Mouse (Mus musculus): Measurements from ENCODE around the gene Ubald1. TPM values are rescaled to one million over a fixed set of nuclear protein-coding genes. Genes with fewer than 3 reads are reported as not detected.

Ubald1 gene
- polyA plus RNA-seq, 2 experiments: 5.4 to 9.0 TPM

- no peaks in the 10 kb centered on the region for H3K27me3 ChIP-seq (ENCODE audit: control insufficient read depth, insufficient read depth, low read length)
- no peaks in the 10 kb centered on the region for H3K36me3 ChIP-seq (replicated peaks; ENCODE audit: control insufficient read depth, insufficient read depth, low read depth)
- TF ChIP-seq CTCF (IDR thresholded peaks at IDR 0.05; ENCODE audit: low read depth): no peak
- no peak for TF ChIP-seq EP300 (IDR thresholded peaks at IDR 0.05; ENCODE audit: low read depth)
- H3K4me1 ChIP-seq (replicated peaks; ENCODE audit: control insufficient read depth in 2 of 2, insufficient read depth in 2 of 2, low read length in 1 of 2): peaks cover 1 to 18% of the 10 kb centered on the region in 2 experiments; a peak in 3 of 4 replicates
- H3K9me3 ChIP-seq (ENCODE audit: control insufficient read depth, low read length): no peaks in the 10 kb centered on the region
- no peak overlapping the region for H3K9ac ChIP-seq (replicated peaks)
- H3K4me2 ChIP-seq (ENCODE audit: low read depth): no peak overlapping the region
- no peak overlapping the region for H3K27ac ChIP-seq
- 69% methylated on average over 2 of the region's 2 CpGs for WGBS (ENCODE audit: insufficient replicate concordance)
- DNase-seq (ENCODE audit: low read depth in 3 of 3, low spot score in 3 of 3) (no peak), ATAC-seq (ENCODE audit: insufficient read depth) (no peak)
- no peak overlapping the region for H3K4me3 ChIP-seq (ENCODE audit: insufficient read depth in 1 of 2, low read depth in 2 of 2, low read length in 2 of 2)
These were observed 22.3 kb upstream of the Ubald1 start for GRCm38 (mm10) chr16:4902390-4902789.

- Histone ChIP-seq H3K27ac (no peak overlapping the region), H3K9ac (replicated peaks) (no peak overlapping the region), H3K4me1 (replicated peaks; ENCODE audit: control insufficient read depth in 2 of 2, insufficient read depth in 2 of 2, low read length in 1 of 2) (peaks cover 13 to 28% of the 10 kb centered on the region in 2 experiments), H3K36me3 (replicated peaks; ENCODE audit: control insufficient read depth, insufficient read depth, low read depth) (no peaks in the 10 kb centered on the region), H3K4me3 (ENCODE audit: insufficient read depth in 1 of 2, low read depth in 2 of 2, low read length in 2 of 2) (no peak overlapping the region), H3K9me3 (ENCODE audit: control insufficient read depth, low read length) (no peaks in the 10 kb centered on the region), H3K4me2 (ENCODE audit: low read depth) (no peak overlapping the region), H3K27me3 (ENCODE audit: control insufficient read depth, insufficient read depth, low read length) (no peaks in the 10 kb centered on the region)
- 64% methylated on average over 7 of the region's 7 CpGs for WGBS (ENCODE audit: insufficient replicate concordance)
- ATAC-seq (ENCODE audit: insufficient read depth) (no peak), DNase-seq (ENCODE audit: low read depth in 3 of 3, low spot score in 3 of 3) (no peak)
- no peak for TF ChIP-seq EP300 (IDR thresholded peaks at IDR 0.05; ENCODE audit: low read depth)
- no peak for TF ChIP-seq CTCF (IDR thresholded peaks at IDR 0.05; ENCODE audit: low read depth)
These were observed 21.1 kb upstream of the Ubald1 start for GRCm38 (mm10) chr16:4901167-4901566.

- no peak for TF ChIP-seq CTCF (IDR thresholded peaks at IDR 0.05; ENCODE audit: low read depth)
- TF ChIP-seq EP300 (IDR thresholded peaks at IDR 0.05; ENCODE audit: low read depth): no peak
- H3K9ac ChIP-seq (replicated peaks): no peak overlapping the region
- DNase-seq (ENCODE audit: low read depth in 3 of 3, low spot score in 3 of 3) (no peak), ATAC-seq (ENCODE audit: insufficient read depth) (no peak)
- 78% methylated on average over 2 of the region's 2 CpGs for WGBS (ENCODE audit: insufficient replicate concordance)
- H3K4me3 ChIP-seq (ENCODE audit: insufficient read depth in 1 of 2, low read depth in 2 of 2, low read length in 2 of 2): no peak overlapping the region
- H3K27ac ChIP-seq: no peak overlapping the region
- no peaks in the 10 kb centered on the region for H3K27me3 ChIP-seq (ENCODE audit: control insufficient read depth, insufficient read depth, low read length)
- no peaks in the 10 kb centered on the region for H3K36me3 ChIP-seq (replicated peaks; ENCODE audit: control insufficient read depth, insufficient read depth, low read depth)
- no peaks in the 10 kb centered on the region for H3K9me3 ChIP-seq (ENCODE audit: control insufficient read depth, low read length)
- H3K4me1 ChIP-seq (replicated peaks; ENCODE audit: control insufficient read depth in 2 of 2, insufficient read depth in 2 of 2, low read length in 1 of 2): peaks cover 19 to 33% of the 10 kb centered on the region in 2 experiments
- no peak overlapping the region for H3K4me2 ChIP-seq (ENCODE audit: low read depth)
These were observed 19.6 kb upstream of the Ubald1 start for GRCm38 (mm10) chr16:4899711-4900110.

- H3K9ac ChIP-seq (replicated peaks): no peak overlapping the region
- ATAC-seq (ENCODE audit: insufficient read depth) (no peak), DNase-seq (ENCODE audit: low read depth in 3 of 3, low spot score in 3 of 3) (no peak)
- no peaks in the 10 kb centered on the region for H3K27me3 ChIP-seq (ENCODE audit: control insufficient read depth, insufficient read depth, low read length)
- peaks cover 19 to 38% of the 10 kb centered on the region in 2 experiments for H3K4me1 ChIP-seq (replicated peaks; ENCODE audit: control insufficient read depth in 2 of 2, insufficient read depth in 2 of 2, low read length in 1 of 2)
- 64% methylated on average over 6 of the region's 6 CpGs for WGBS (ENCODE audit: insufficient replicate concordance)
- TF ChIP-seq EP300 (IDR thresholded peaks at IDR 0.05; ENCODE audit: low read depth): no peak
- no peak for TF ChIP-seq CTCF (IDR thresholded peaks at IDR 0.05; ENCODE audit: low read depth)
- no peak overlapping the region for H3K27ac ChIP-seq
- no peaks in the 10 kb centered on the region for H3K9me3 ChIP-seq (ENCODE audit: control insufficient read depth, low read length)
- no peaks in the 10 kb centered on the region for H3K36me3 ChIP-seq (replicated peaks; ENCODE audit: control insufficient read depth, insufficient read depth, low read depth)
- H3K4me3 ChIP-seq (ENCODE audit: insufficient read depth in 1 of 2, low read depth in 2 of 2, low read length in 2 of 2): no peak overlapping the region
- H3K4me2 ChIP-seq (ENCODE audit: low read depth): no peak overlapping the region
These were observed 18.8 kb upstream of the Ubald1 start for GRCm38 (mm10) chr16:4898881-4899280.

GRCm38 (mm10) chr16:4897146-4897730, 17.1 kb upstream of the Ubald1 start:
- Histone ChIP-seq H3K27ac (peak overlapping the region; percentile 24; the same call in 1 of the 2 replicates), H3K4me1 (replicated peaks; ENCODE audit: control insufficient read depth in 2 of 2, insufficient read depth in 2 of 2, low read length in 1 of 2) (peaks cover 19 to 33% of the 10 kb centered on the region in 2 experiments), H3K27me3 (ENCODE audit: control insufficient read depth, insufficient read depth, low read length) (no peaks in the 10 kb centered on the region), H3K9ac (replicated peaks) (peak overlapping the region; percentile 27; the same call in 1 of the 2 replicates), H3K9me3 (ENCODE audit: control insufficient read depth, low read length) (no peaks in the 10 kb centered on the region), H3K4me3 (ENCODE audit: insufficient read depth in 1 of 2, low read depth in 2 of 2, low read length in 2 of 2) (no peak overlapping the region), H3K4me2 (ENCODE audit: low read depth) (peak overlapping the region; percentile 34), H3K36me3 (replicated peaks; ENCODE audit: control insufficient read depth, insufficient read depth, low read depth) (no peaks in the 10 kb centered on the region)
- peak; percentile 32; the same call in 1 of the 2 replicates for ATAC-seq (ENCODE audit: insufficient read depth)
- 46% methylated on average over 7 of the region's 7 CpGs for WGBS (ENCODE audit: insufficient replicate concordance)
- DNase-seq (ENCODE audit: low read depth in 3 of 3, low spot score in 3 of 3): no peak
- TF ChIP-seq EP300 (IDR thresholded peaks at IDR 0.05; ENCODE audit: low read depth) (no peak), CTCF (IDR thresholded peaks at IDR 0.05; ENCODE audit: low read depth) (peak; percentile 73)

Measured in liver, embryonic 14.5 days (tissue).